Mouse (Mus musculus): ENCODE data around the gene Tmem161a.

- no peak for TF ChIP-seq MAFK (IDR thresholded peaks at IDR 0.05; ENCODE audit: insufficient read depth, low read depth, low read length)
- no peak for TF ChIP-seq HCFC1 (IDR thresholded peaks at IDR 0.05; ENCODE audit: borderline replicate concordance, insufficient read depth, low read length)
- no peak for TF ChIP-seq ZNF384 (IDR thresholded peaks at IDR 0.05; ENCODE audit: low read depth, low read length)
These were observed 8.8 kb upstream of the Tmem161a start for GRCm38 (mm10) chr8:70163316-70163715.
